Mouse (Mus musculus) limb, embryonic 12.5 days (tissue): ENCODE data around the gene Ppp1r16b. TPM values are rescaled to one million over a fixed set of nuclear protein-coding genes. Genes with fewer than 3 reads are reported as not detected.

Experiments used
- ATAC-seq: fragments of 200-750 bp; cut with Nextera tagmentation; 2 replicates; pipeline ENCODE4 v1.8.0; 2017; ENCODE audit warnings: low read depth, moderate TSS enrichment; ENCODE audit not compliant: insufficient number of reproducible peaks, insufficient read depth, low FRiP score, low TSS enrichment
- H3K27ac ChIP-seq: fragments of 300-500 bp; sonication (generic); 2 replicates; pipeline ENCODE4 v1.5.1; 2016; ENCODE audit warnings: mild to moderate bottlenecking, moderate library complexity
- H3K27me3 ChIP-seq: fragments of 300-500 bp; sonication (generic); 2 replicates; pipeline ENCODE4 v1.6.1; 2016; ENCODE audit warnings: mild to moderate bottlenecking, moderate library complexity
- H3K36me3 ChIP-seq: fragments of 300-500 bp; sonication (generic); 2 replicates; pipeline ENCODE4 v1.6.1; 2016; ENCODE audit warnings: mild to moderate bottlenecking, moderate library complexity
- H3K4me1 ChIP-seq: fragments of 300-500 bp; sonication (generic); replicated peaks from 2 replicates; pipeline ENCODE4 v1.6.1; 2016
- H3K4me2 ChIP-seq: fragments of 300-500 bp; sonication (generic); 2 replicates; pipeline ENCODE4 v1.6.1; 2016; ENCODE audit warnings: mild to moderate bottlenecking, moderate library complexity
- H3K4me3 ChIP-seq: fragments of 300-500 bp; sonication (generic); replicated peaks from 2 replicates; pipeline ENCODE4 v1.5.1; 2016; ENCODE audit warnings: mild to moderate bottlenecking
- H3K9ac ChIP-seq: fragments of 300-500 bp; sonication (generic); replicated peaks from 2 replicates; pipeline ENCODE4 v1.6.1; 2016; ENCODE audit warnings: mild to moderate bottlenecking, moderate library complexity
- H3K9me3 ChIP-seq: fragments of 300-500 bp; sonication (generic); 2 replicates; pipeline ENCODE4 v1.6.1; 2016; ENCODE audit warnings: mild to moderate bottlenecking, moderate library complexity
- WGBS: fragments of 180-500 bp; shearing (Covaris S2); methylation state at CpG from one replicate; pipeline ENCODE4 v1.1.7; 2016; 5-methylcytosine and 5-hydroxymethylcytosine counted together
- polyA plus RNA-seq: library from polyadenylated mRNA; unstranded; fragments of >200 nt; fragmentation: Nextera tagmentation; extraction: Ambion mirVana; gene quantifications from 2 replicates; pipeline ENCODE4 v1.2.1, GENCODE M21; 2016

Gene Ppp1r16b
- polyA plus RNA-seq, 1 experiment from 2014 or later, result 3.3 TPM

DNA sequence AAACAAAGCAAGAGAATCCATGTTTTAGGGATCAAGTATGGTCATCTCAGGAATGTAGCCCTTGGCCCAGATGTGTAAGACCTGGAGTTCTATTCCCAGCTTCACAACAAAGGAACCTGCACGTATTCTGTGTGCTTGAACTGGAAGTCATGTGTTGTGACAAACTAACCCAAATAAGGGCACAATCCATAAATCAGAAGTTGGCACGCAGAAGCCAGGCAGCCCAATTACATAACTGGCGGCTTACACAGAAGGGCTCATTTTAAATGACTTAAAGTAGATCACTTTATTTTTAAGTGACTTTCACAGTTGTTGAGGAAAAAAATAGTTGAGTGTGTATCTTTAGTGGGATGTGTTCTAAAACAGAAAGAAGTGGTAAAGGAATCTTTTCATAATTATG is 21.4 kb upstream of the Ppp1r16b start:
- no peak for ATAC-seq
- H3K9me3 ChIP-seq, result peaks cover 4% of the 10 kb centered on the region; the same call in 1 of the 2 replicates
- H3K4me3 ChIP-seq, result no peak overlapping the region
- peaks cover 25% of the 10 kb centered on the region for H3K36me3 ChIP-seq
- no peak overlapping the region for H3K4me2 ChIP-seq
- no peak overlapping the region for H3K27ac ChIP-seq
- 77% methylated on average over 3 of the region's 3 CpGs for WGBS
- H3K27me3 ChIP-seq, result no peaks in the 10 kb centered on the region
- H3K9ac ChIP-seq, result no peak overlapping the region
- H3K4me1 ChIP-seq, result no peaks in the 10 kb centered on the region

DNA sequence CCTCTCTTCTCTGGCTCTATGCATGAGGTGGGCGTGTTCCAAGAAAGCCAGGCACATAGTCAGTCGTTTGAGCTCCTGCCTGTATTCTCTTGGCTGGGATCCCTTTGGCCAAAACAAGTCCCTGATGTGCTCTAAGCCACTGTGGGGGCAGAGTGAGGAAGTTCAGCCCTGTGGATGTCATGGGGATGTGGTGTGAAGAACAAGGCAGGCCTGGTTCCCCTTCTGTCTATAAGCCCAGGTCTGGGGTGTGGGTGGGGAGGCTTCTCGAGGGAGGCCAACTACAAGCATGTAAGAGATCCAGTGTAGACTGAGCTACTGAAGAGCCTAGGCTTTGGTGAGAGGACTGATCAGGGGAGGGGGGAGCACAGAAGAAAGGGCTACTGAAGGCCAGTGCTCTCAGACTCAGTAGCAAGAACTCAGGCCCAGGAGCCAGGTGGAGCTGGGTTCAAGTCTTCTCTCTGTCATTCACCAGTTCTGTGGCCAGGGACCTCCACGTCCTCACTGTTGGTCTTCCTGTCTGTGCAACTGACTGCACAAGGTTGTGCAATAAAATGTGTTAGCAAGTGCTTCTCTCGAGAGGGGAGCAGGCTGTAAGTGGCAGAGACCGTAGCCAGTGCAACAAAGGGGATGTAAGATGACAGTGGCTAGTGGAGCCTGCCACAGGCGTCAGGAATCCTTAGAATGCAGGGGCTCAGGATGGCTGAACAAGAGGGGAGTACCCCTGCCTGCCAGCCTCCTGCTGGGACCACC is 13.9 kb upstream of the Ppp1r16b start:
- Histone ChIP-seq H3K27me3 (no peaks in the 10 kb centered on the region; the same call in 1 of the 2 replicates), H3K9ac (no peak overlapping the region), H3K4me3 (no peak overlapping the region), H3K4me1 (no peaks in the 10 kb centered on the region), H3K4me2 (no peak overlapping the region), H3K36me3 (no peaks in the 10 kb centered on the region), H3K27ac (no peak overlapping the region), H3K9me3 (no peaks in the 10 kb centered on the region)
- ATAC-seq, result no peak; the same call in 1 of the 2 replicates
- 65% methylated on average over 7 of the region's 7 CpGs for WGBS

DNA sequence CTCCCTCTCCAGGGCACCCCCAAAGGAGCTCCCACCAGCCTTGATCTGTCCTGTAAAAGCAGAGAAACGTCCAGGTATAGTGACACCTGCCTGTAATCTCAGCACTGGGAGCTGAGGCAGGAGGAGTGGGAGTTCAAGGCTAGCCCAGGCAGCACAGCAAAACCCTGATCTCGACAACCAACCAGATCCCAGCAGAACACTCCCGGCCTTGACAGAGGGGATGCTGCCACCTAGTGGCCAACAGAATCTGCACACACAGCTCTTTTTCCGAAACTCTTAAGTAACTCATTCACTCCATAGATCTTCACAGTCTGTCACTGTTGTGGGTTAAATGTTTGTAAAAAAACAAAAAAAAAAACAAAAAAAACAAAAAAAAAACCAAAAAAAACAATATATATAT is 12.2 kb upstream of the Ppp1r16b start:
- Histone ChIP-seq H3K4me1 (no peaks in the 10 kb centered on the region), H3K9ac (no peak overlapping the region), H3K36me3 (no peaks in the 10 kb centered on the region), H3K9me3 (no peaks in the 10 kb centered on the region), H3K4me3 (no peak overlapping the region), H3K4me2 (no peak overlapping the region), H3K27ac (no peak overlapping the region), H3K27me3 (no peaks in the 10 kb centered on the region; the same call in 1 of the 2 replicates)
- no peak for ATAC-seq
- WGBS, result 5% methylated on average over 4 of the region's 4 CpGs

DNA sequence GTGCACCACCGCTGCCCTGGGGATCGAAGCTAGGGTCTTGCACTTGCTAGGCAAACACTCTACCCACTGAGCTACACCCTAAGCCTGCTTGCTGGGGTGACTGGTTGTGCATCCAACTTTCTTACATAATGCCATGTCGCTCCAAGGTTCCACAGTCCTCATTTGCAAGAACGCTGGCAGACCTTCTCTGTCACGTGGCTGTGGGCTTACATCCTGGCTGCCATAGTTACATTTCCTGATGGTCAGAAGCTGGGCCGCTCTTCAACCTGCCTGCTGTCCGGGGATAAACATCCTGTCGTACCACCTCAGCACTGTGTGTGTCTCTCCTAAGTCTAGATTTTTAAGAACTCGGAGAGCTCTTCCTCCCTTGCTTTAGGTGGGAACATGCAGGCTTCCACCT is 10.5 kb upstream of the Ppp1r16b start:
- 82% methylated on average over 9 of the region's 9 CpGs for WGBS
- Histone ChIP-seq H3K9ac (no peak overlapping the region), H3K36me3 (no peaks in the 10 kb centered on the region), H3K27me3 (no peaks in the 10 kb centered on the region; the same call in 1 of the 2 replicates), H3K27ac (no peak overlapping the region), H3K9me3 (no peaks in the 10 kb centered on the region), H3K4me3 (no peak overlapping the region), H3K4me2 (no peak overlapping the region), H3K4me1 (peaks cover 10% of the 10 kb centered on the region)
- no peak for ATAC-seq

DNA sequence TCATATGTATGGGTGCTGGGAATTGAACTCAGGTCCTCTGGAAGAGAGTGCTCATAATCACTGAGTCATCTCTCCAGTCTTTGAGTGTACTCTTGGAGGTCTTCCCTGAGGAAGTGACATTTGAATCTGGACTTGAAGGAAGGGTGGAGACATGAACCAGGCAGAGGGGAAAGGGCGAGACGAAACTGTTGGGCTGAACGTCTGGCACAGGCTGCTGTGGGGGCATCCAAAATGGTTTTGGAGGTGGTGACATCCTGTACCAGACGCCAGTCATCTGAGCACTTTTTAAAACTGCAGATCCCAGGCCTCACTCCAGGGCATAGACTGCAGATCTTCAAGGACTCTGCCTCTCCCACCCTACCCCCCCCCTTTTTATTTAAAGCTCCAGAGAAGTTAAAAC is 9.4 kb upstream of the Ppp1r16b start:
- Histone ChIP-seq H3K4me3 (no peak overlapping the region), H3K4me1 (peaks cover 10% of the 10 kb centered on the region), H3K4me2 (no peak overlapping the region), H3K27me3 (no peaks in the 10 kb centered on the region; the same call in 1 of the 2 replicates), H3K9me3 (no peaks in the 10 kb centered on the region), H3K36me3 (no peaks in the 10 kb centered on the region), H3K27ac (no peak overlapping the region), H3K9ac (no peak overlapping the region)
- ATAC-seq, result no peak
- WGBS, result 74% methylated on average over 4 of the region's 4 CpGs

DNA sequence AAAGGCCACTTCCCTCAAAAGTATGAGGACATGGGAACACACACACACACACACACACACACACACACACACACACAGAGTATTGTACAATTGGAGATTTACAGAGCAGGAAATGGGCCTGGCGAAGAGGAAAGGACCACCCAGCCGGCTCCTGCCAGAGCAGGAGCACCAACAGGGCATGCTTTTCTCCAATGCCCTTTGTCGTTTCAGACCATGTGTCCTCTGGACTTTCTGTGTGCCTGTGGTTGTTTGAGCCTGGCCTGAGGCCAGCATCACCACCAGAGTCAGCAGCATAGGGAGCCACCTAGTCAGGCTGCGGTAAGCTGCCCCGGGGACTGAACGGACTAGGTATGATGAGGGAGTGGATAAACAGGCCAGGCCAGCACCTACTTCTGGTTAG is 6.4 kb upstream of the Ppp1r16b start:
- Histone ChIP-seq H3K36me3 (no peaks in the 10 kb centered on the region), H3K4me1 (peaks cover 10% of the 10 kb centered on the region), H3K4me2 (no peak overlapping the region), H3K27me3 (no peaks in the 10 kb centered on the region; the same call in 1 of the 2 replicates), H3K9me3 (no peaks in the 10 kb centered on the region), H3K9ac (no peak overlapping the region), H3K27ac (peak overlapping the region; percentile 60; the same call in 1 of the 2 replicates), H3K4me3 (no peak overlapping the region)
- ATAC-seq, result peak; percentile 31; the same call in 1 of the 2 replicates
- WGBS, result 36% methylated on average over 6 of the region's 6 CpGs

DNA sequence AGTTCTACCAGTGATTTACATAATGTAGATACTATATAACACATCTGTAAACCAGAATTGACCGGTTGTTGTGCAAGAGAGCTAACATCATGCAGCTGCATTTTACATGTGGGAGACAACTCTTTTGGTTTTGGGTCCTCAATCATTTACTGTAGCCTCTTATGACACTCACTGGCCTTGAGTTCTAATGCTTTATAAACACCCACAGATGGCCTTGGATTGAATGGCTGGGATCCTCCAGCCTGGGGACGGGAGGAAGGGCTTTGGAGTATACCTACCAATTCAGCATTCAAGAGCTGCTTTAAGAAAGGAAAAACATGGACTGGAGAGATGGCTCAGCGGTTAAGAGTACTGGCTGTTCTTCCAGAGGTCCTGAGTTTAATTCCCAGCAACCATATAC is 5.9 kb upstream of the Ppp1r16b start:
- H3K27ac ChIP-seq, result 0 out of 2 replicates have a peak overlapping the region, but pooled peaks have one; percentile 60
- WGBS, result 71% methylated on average over 3 of the region's 3 CpGs
- no peak overlapping the region for H3K4me2 ChIP-seq
- H3K36me3 ChIP-seq, result no peaks in the 10 kb centered on the region
- no peak for ATAC-seq
- peaks cover 10% of the 10 kb centered on the region for H3K4me1 ChIP-seq
- H3K27me3 ChIP-seq, result no peaks in the 10 kb centered on the region; the same call in 1 of the 2 replicates
- H3K4me3 ChIP-seq, result no peak overlapping the region
- no peak overlapping the region for H3K9ac ChIP-seq
- H3K9me3 ChIP-seq, result no peaks in the 10 kb centered on the region

DNA sequence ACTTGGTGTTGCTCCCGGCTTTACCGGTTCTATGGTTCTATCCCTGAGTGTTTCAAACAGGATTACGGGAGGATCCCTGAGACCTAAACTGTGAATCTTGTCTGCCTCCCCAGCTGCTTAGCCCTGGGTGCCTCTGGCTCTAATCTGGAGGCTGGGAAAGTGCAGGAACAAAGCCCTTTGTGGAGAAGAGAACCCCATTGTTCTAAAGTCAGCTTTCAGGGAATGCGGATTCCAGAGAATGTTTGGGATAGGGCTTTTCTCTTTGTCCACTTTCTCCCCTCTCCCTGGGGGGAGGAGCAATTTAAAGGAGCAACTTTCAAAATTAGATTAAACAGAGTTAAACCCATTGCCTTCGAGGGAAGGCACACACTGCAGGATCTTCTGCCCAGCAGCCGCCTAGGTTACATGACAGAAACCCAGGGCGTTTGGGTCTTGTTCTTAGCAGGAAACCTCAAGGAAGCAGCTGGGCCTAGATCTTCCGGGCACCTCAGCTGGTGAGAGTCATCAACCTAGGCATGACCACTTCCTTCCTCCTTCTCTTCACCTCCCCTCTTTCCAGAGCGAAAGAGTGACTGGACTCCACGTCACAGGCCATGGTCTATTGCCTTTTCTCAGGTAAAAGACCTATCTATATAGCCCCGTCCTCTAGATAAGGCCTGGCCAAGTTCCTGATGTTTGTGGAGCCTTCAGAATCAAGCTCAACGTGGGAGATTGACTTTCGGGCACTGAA is 1.0 kb downstream of the Ppp1r16b start:
- Histone ChIP-seq H3K4me3 (no peak overlapping the region; the same call in 1 of the 2 replicates), H3K27ac (no peak overlapping the region)

DNA sequence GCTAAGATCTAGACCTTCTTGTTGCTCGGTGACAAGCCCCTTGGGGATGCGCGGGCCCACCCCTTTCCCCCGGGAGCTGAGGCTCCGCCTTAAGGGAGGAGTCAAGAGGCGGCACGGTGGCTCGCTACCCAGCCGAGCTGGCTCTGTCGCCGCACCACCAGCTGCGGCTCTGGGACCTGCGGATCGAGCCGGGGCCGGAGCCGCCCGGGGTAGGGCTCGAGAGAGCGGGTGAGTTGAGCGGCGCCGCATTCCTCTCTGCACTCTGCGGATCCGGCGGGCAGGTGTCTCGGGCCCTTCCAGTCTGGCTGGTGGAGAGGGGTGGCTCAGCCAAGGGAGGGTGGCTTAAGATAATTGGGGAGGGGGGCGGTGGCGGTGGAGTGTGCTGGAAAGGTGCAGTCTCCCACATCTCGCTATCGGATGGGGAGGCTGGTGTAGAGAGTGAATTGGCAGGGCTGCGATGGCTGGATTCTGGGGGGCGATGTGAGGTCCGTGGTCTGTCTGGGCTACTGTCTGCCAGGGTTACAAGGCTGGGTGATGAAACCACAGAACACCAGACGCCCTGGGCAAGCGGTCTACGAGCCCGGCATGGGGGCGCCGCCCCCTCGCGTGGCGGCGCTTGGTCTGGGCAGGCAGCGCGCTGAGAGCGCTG is 1.9 kb downstream of the Ppp1r16b start:
- Histone ChIP-seq H3K4me3 (peak overlapping the region; percentile 55), H3K27me3 (peaks cover 66% of the 10 kb centered on the region), H3K4me2 (peak overlapping the region; percentile 98), H3K4me1 (peaks cover 20% of the 10 kb centered on the region), H3K9ac (peak overlapping the region; percentile 56), H3K36me3 (no peaks in the 10 kb centered on the region), H3K9me3 (no peaks in the 10 kb centered on the region), H3K27ac (0 out of 2 replicates have a peak overlapping the region, but pooled peaks have one; percentile 7)
- WGBS, result under 1% methylated on average over 47 of the region's 47 CpGs
- ATAC-seq, result peak; percentile 53

More for the DNA sequence above, 1.0 kb downstream of the Ppp1r16b start:
- no peak for ATAC-seq
- H3K9ac ChIP-seq, result no peak overlapping the region
- H3K4me2 ChIP-seq, result no peak overlapping the region
- H3K36me3 ChIP-seq, result no peaks in the 10 kb centered on the region
- peaks cover 66% of the 10 kb centered on the region for H3K27me3 ChIP-seq
- H3K9me3 ChIP-seq, result no peaks in the 10 kb centered on the region
- WGBS, result 47% methylated on average over 13 of the region's 13 CpGs
- peaks cover 20% of the 10 kb centered on the region for H3K4me1 ChIP-seq

DNA sequence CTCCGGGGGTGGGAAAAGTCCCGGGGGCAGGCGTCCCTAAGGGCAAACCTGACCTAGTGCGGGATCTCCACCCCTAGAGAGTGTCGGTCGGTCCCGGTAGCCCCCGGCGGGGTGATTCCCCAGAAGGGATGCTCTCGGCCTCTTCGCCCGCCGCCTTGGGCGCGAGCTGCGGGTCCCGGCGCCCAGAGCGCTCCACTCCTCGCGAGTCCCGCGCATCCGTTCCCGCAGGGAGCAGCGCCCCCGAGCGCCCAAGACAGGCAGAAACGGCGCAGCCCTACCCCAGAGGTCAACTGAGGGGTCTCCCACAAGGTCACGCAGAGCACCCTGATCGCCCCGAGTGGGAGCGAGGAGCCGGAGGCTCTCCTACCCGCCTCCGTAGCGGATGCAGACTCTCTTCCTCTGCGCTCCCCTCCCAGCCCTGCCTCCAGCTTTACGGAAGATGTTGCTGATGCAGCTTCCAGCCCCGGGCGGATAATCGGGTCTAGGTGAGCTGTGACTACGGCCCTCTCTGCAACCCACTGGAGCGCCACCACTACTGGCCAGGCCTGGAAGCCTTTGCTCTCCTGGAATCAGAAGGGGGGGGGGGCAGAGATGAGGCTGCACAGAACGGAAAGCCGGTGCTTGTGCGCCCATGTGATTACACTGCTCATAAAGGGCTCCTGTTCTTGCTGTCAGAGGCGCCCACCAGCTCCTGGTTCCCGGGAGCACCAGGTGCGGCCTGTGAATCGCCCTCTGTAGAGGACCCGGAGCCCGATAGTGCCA is 2.7 kb downstream of the Ppp1r16b start:
- H3K4me3 ChIP-seq, result peak overlapping the region; percentile 55
- H3K9me3 ChIP-seq, result no peaks in the 10 kb centered on the region
- H3K4me1 ChIP-seq, result peaks cover 25% of the 10 kb centered on the region
- 0 out of 2 replicates have a peak overlapping the region, but pooled peaks have one; percentile 7 for H3K27ac ChIP-seq
- under 1% methylated on average over 54 of the region's 54 CpGs for WGBS
- peak overlapping the region; percentile 98 for H3K4me2 ChIP-seq
- no peak; the same call in 1 of the 2 replicates for ATAC-seq
- H3K9ac ChIP-seq, result peak overlapping the region; percentile 56
- no peaks in the 10 kb centered on the region for H3K36me3 ChIP-seq
- peaks cover 66% of the 10 kb centered on the region for H3K27me3 ChIP-seq
